Mouse (Mus musculus) ES-E14 (cell line): ENCODE measurements around the gene Uqcc2.

ENCODE experiments used
- HCFC1 ChIP-seq: IDR thresholded peaks from 2 replicates; pipeline ENCODE4 v1.6.1; 2012; ENCODE audit warnings: low read length, inconsistent platforms, borderline replicate concordance; ENCODE audit not compliant: insufficient read depth
- MAFK ChIP-seq: IDR thresholded peaks from 2 replicates; pipeline ENCODE4 v1.6.1; 2014; ENCODE audit warnings: mild to moderate bottlenecking, low read depth, low read length, inconsistent platforms; ENCODE audit not compliant: insufficient read depth
- ZC3H11A ChIP-seq: IDR thresholded peaks from 2 replicates; pipeline ENCODE4 v1.6.1; 2012; ENCODE audit warnings: low read depth, mild to moderate bottlenecking, inconsistent platforms, low read length, borderline replicate concordance
- ZNF384 ChIP-seq: IDR thresholded peaks from 2 replicates; pipeline ENCODE4 v1.6.1; 2012; ENCODE audit warnings: low read depth, low read length, inconsistent platforms

- no peak for TF ChIP-seq ZNF384
- no peak for TF ChIP-seq MAFK
- no peak for TF ChIP-seq ZC3H11A
- TF ChIP-seq HCFC1: no peak
Observed at GRCm38 (mm10) chr17:27106745-27107144, 27.0 kb downstream of the Uqcc2 start.
